Mouse (Mus musculus): Measurements from ENCODE around the gene Pecam1. TPM values are rescaled to one million over a fixed set of nuclear protein-coding genes. Genes with fewer than 3 reads are reported as not detected.

Pecam1 gene
- polyA plus RNA-seq, 1 experiment from 2014 or later: 48.2 TPM

- Histone ChIP-seq H3K36me3 (ENCODE audit: control insufficient read depth, insufficient read depth, low read length) (no peaks in the 10 kb centered on the region), H3K9me3 (ENCODE audit: control insufficient read depth, low read length) (no peaks in the 10 kb centered on the region), H3K27ac (ENCODE audit: low read length) (no peak overlapping the region), H3K4me3 (ENCODE audit: low read length) (no peak overlapping the region), H3K9ac (ENCODE audit: low read depth, low read length) (no peak overlapping the region), H3K27me3 (replicated peaks; ENCODE audit: control insufficient read depth, insufficient read depth, low read length) (no peaks in the 10 kb centered on the region), H3K4me1 (ENCODE audit: control insufficient read depth, insufficient read depth, low read length) (peaks cover 8% of the 10 kb centered on the region), H3K4me2 (ENCODE audit: low read depth, low read length) (no peak overlapping the region)
- 47% methylated on average over 7 of the region's 7 CpGs for WGBS
- ATAC-seq: no peak
Measured at GRCm38 (mm10) chr11:106668336-106668735, 82.1 kb downstream of the Pecam1 start.

- H3K4me3 ChIP-seq (ENCODE audit: low read length): no peak overlapping the region
- no peaks in the 10 kb centered on the region for H3K27me3 ChIP-seq (replicated peaks; ENCODE audit: control insufficient read depth, insufficient read depth, low read length)
- H3K4me2 ChIP-seq (ENCODE audit: low read depth, low read length): no peak overlapping the region
- no peak overlapping the region for H3K9ac ChIP-seq (ENCODE audit: low read depth, low read length)
- 76% methylated on average over 11 of the region's 11 CpGs for WGBS
- peaks cover 8% of the 10 kb centered on the region for H3K4me1 ChIP-seq (ENCODE audit: control insufficient read depth, insufficient read depth, low read length)
- H3K9me3 ChIP-seq (ENCODE audit: control insufficient read depth, low read length): no peaks in the 10 kb centered on the region
- H3K27ac ChIP-seq (ENCODE audit: low read length): no peak overlapping the region
- no peaks in the 10 kb centered on the region for H3K36me3 ChIP-seq (ENCODE audit: control insufficient read depth, insufficient read depth, low read length)
- no peak for ATAC-seq
Measured at GRCm38 (mm10) chr11:106667855-106668254, 82.6 kb downstream of the Pecam1 start.

GRCm38 (mm10) chr11:106666470-106667107, 83.8 kb downstream of the Pecam1 start:
- H3K9ac ChIP-seq (ENCODE audit: low read depth, low read length): no peak overlapping the region
- no peaks in the 10 kb centered on the region for H3K9me3 ChIP-seq (ENCODE audit: control insufficient read depth, low read length)
- H3K27ac ChIP-seq (ENCODE audit: low read length): 0 out of 2 replicates have a peak overlapping the region, but pooled peaks have one; percentile 15
- 83% methylated on average over 14 of the region's 14 CpGs for WGBS
- ATAC-seq: no peak
- H3K4me2 ChIP-seq (ENCODE audit: low read depth, low read length): no peak overlapping the region
- peaks cover 8% of the 10 kb centered on the region for H3K4me1 ChIP-seq (ENCODE audit: control insufficient read depth, insufficient read depth, low read length)
- H3K36me3 ChIP-seq (ENCODE audit: control insufficient read depth, insufficient read depth, low read length): no peaks in the 10 kb centered on the region
- no peaks in the 10 kb centered on the region for H3K27me3 ChIP-seq (replicated peaks; ENCODE audit: control insufficient read depth, insufficient read depth, low read length)
- no peak overlapping the region for H3K4me3 ChIP-seq (ENCODE audit: low read length)

- Histone ChIP-seq H3K4me2 (ENCODE audit: low read depth, low read length) (no peak overlapping the region), H3K27me3 (replicated peaks; ENCODE audit: control insufficient read depth, insufficient read depth, low read length) (no peaks in the 10 kb centered on the region), H3K4me1 (ENCODE audit: control insufficient read depth, insufficient read depth, low read length) (peaks cover 8% of the 10 kb centered on the region), H3K27ac (ENCODE audit: low read length) (no peak overlapping the region), H3K4me3 (ENCODE audit: low read length) (no peak overlapping the region), H3K9me3 (ENCODE audit: control insufficient read depth, low read length) (no peaks in the 10 kb centered on the region), H3K9ac (ENCODE audit: low read depth, low read length) (no peak overlapping the region), H3K36me3 (ENCODE audit: control insufficient read depth, insufficient read depth, low read length) (no peaks in the 10 kb centered on the region)
- ATAC-seq: no peak
- WGBS: 90% methylated on average over 2 of the region's 2 CpGs
Measured at GRCm38 (mm10) chr11:106665841-106666240, 84.6 kb downstream of the Pecam1 start.

- Histone ChIP-seq H3K4me2 (ENCODE audit: low read depth, low read length) (no peak overlapping the region), H3K27me3 (replicated peaks; ENCODE audit: control insufficient read depth, insufficient read depth, low read length) (no peaks in the 10 kb centered on the region), H3K9me3 (ENCODE audit: control insufficient read depth, low read length) (no peaks in the 10 kb centered on the region), H3K4me3 (ENCODE audit: low read length) (no peak overlapping the region), H3K27ac (ENCODE audit: low read length) (no peak overlapping the region), H3K9ac (ENCODE audit: low read depth, low read length) (no peak overlapping the region), H3K36me3 (ENCODE audit: control insufficient read depth, insufficient read depth, low read length) (no peaks in the 10 kb centered on the region), H3K4me1 (ENCODE audit: control insufficient read depth, insufficient read depth, low read length) (peaks cover 8% of the 10 kb centered on the region)
- ATAC-seq: no peak
- 86% methylated on average over 4 of the region's 4 CpGs for WGBS
Measured at GRCm38 (mm10) chr11:106665328-106665727, 85.1 kb downstream of the Pecam1 start.

GRCm38 (mm10) chr11:106664691-106665090, 85.7 kb downstream of the Pecam1 start:
- no peaks in the 10 kb centered on the region for H3K27me3 ChIP-seq (replicated peaks; ENCODE audit: control insufficient read depth, insufficient read depth, low read length)
- H3K9me3 ChIP-seq (ENCODE audit: control insufficient read depth, low read length): no peaks in the 10 kb centered on the region
- H3K27ac ChIP-seq (ENCODE audit: low read length): no peak overlapping the region
- peaks cover 4% of the 10 kb centered on the region for H3K4me1 ChIP-seq (ENCODE audit: control insufficient read depth, insufficient read depth, low read length)
- H3K9ac ChIP-seq (ENCODE audit: low read depth, low read length): no peak overlapping the region
- no peaks in the 10 kb centered on the region for H3K36me3 ChIP-seq (ENCODE audit: control insufficient read depth, insufficient read depth, low read length)
- no peak overlapping the region for H3K4me2 ChIP-seq (ENCODE audit: low read depth, low read length)
- 80% methylated on average over 8 of the region's 8 CpGs for WGBS
- ATAC-seq: no peak
- H3K4me3 ChIP-seq (ENCODE audit: low read length): no peak overlapping the region

GRCm38 (mm10) chr11:106663838-106664237, 86.6 kb downstream of the Pecam1 start:
- no peak for ATAC-seq
- Histone ChIP-seq H3K4me3 (ENCODE audit: low read length) (no peak overlapping the region), H3K27ac (ENCODE audit: low read length) (peak overlapping the region; percentile 45)

GRCm38 (mm10) chr11:106662634-106663407, 87.6 kb downstream of the Pecam1 start:
- no peak overlapping the region for H3K27ac ChIP-seq (ENCODE audit: low read length)
- ATAC-seq: no peak
- no peak overlapping the region for H3K9ac ChIP-seq (ENCODE audit: low read depth, low read length)
- H3K4me2 ChIP-seq (ENCODE audit: low read depth, low read length): no peak overlapping the region
- H3K9me3 ChIP-seq (ENCODE audit: control insufficient read depth, low read length): no peaks in the 10 kb centered on the region
- peaks cover 12% of the 10 kb centered on the region for H3K4me1 ChIP-seq (ENCODE audit: control insufficient read depth, insufficient read depth, low read length)
- H3K27me3 ChIP-seq (replicated peaks; ENCODE audit: control insufficient read depth, insufficient read depth, low read length): no peaks in the 10 kb centered on the region
- H3K4me3 ChIP-seq (ENCODE audit: low read length): no peak overlapping the region
- no peaks in the 10 kb centered on the region for H3K36me3 ChIP-seq (ENCODE audit: control insufficient read depth, insufficient read depth, low read length)
- 86% methylated on average over 10 of the region's 11 CpGs for WGBS

More at GRCm38 (mm10) chr11:106663838-106664237, 86.6 kb downstream of the Pecam1 start:
- Histone ChIP-seq H3K9me3 (ENCODE audit: control insufficient read depth, low read length) (no peaks in the 10 kb centered on the region), H3K4me1 (ENCODE audit: control insufficient read depth, insufficient read depth, low read length) (peaks cover 5% of the 10 kb centered on the region; the same call in 1 of the 2 replicates), H3K4me2 (ENCODE audit: low read depth, low read length) (no peak overlapping the region), H3K36me3 (ENCODE audit: control insufficient read depth, insufficient read depth, low read length) (no peaks in the 10 kb centered on the region), H3K9ac (ENCODE audit: low read depth, low read length) (no peak overlapping the region), H3K27me3 (replicated peaks; ENCODE audit: control insufficient read depth, insufficient read depth, low read length) (no peaks in the 10 kb centered on the region)
- 62% methylated on average over 6 of the region's 6 CpGs for WGBS

GRCm38 (mm10) chr11:106660453-106661081, 89.9 kb downstream of the Pecam1 start:
- Histone ChIP-seq H3K4me1 (ENCODE audit: control insufficient read depth, insufficient read depth, low read length) (peaks cover 14% of the 10 kb centered on the region), H3K27me3 (replicated peaks; ENCODE audit: control insufficient read depth, insufficient read depth, low read length) (no peaks in the 10 kb centered on the region), H3K9me3 (ENCODE audit: control insufficient read depth, low read length) (no peaks in the 10 kb centered on the region), H3K9ac (ENCODE audit: low read depth, low read length) (peak overlapping the region; percentile 9; the same call in 1 of the 2 replicates), H3K4me2 (ENCODE audit: low read depth, low read length) (no peak overlapping the region), H3K4me3 (ENCODE audit: low read length) (no peak overlapping the region), H3K27ac (ENCODE audit: low read length) (peak overlapping the region; percentile 80), H3K36me3 (ENCODE audit: control insufficient read depth, insufficient read depth, low read length) (no peaks in the 10 kb centered on the region)
- WGBS: 60% methylated on average over 13 of the region's 13 CpGs
- peak; percentile 32 for ATAC-seq

Measured in intestine, embryonic 16.5 days (tissue).